In the genomic region with DNA sequence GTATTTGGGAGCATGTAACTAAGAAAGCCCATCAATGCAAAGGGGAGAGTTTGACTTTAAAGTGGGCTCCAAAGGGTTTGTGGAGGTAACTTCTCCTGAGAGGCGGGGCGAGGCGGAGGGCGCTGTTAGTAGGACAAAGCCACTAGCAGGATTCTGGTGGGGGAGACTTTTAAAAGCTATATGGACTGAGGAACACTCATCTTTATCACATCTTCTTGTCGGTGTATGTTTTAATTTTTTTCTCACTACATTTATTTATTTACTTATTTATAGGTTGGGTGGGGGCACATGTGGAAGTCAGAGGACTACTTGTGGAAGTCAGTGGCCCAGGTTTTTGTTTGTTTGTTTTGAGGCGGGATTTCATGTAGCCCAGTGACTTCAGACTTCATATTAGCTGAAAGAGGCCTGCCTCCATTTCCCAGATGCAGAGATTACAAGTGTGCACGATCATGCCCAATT, we compare ENCODE assay signal across 8 mouse cellular contexts. TPM values are rescaled to one million over a fixed set of nuclear protein-coding genes. Genes with fewer than 3 reads are reported as not detected.
DNase-seq lines count a peak whose midpoint lies in the region; ATAC-seq and TF ChIP-seq lines count a peak whose summit lies in the region.

No protein-coding gene starts in this region.

- H3K27ac ChIP-seq in heart, embryonic 15.5 days = peak overlapping the region; percentile 90
- H3K27ac ChIP-seq in ES-E14 (ENCODE audit: insufficient read depth, low read depth, low read length, poor library complexity, severe bottlenecking) = peak overlapping the region; percentile 100
- H3K27ac ChIP-seq in forebrain, embryonic 15.5 days (replicated peaks) = peak overlapping the region; percentile 41
- H3K27ac ChIP-seq in macrophage = peak overlapping the region; percentile 46; the same call in 1 of the 2 replicates

- in situ Hi-C loops in ES-E14 (cut with MboI; ENCODE audit: low sequenced_read_pairs in 2 of 2, unreplicated experiment in 2 of 2) = no loop called here

- peak overlapping the region; percentile 70 for H3K4me2 ChIP-seq in heart, embryonic 15.5 days
- peak overlapping the region; percentile 54 for H3K4me2 ChIP-seq in forebrain, embryonic 15.5 days (replicated peaks)

- H3K9ac ChIP-seq in heart, embryonic 15.5 days = peak overlapping the region; percentile 65
- peak overlapping the region; percentile 96 for H3K9ac ChIP-seq in ES-E14 (ENCODE audit: insufficient read depth, low read depth, low read length, poor library complexity, severe bottlenecking)
- H3K9ac ChIP-seq in forebrain, embryonic 15.5 days (replicated peaks) = peak overlapping the region; percentile 46

- H3K4me3 ChIP-seq in heart, embryonic 15.5 days = peak overlapping the region; percentile 56
- H3K4me3 ChIP-seq in ES-E14 (ENCODE audit: insufficient read depth in 1 of 2, low read depth in 1 of 2, low read length in 2 of 2, poor library complexity in 1 of 2, severe bottlenecking in 1 of 2) (peak overlapping the region; percentile 81 to 92), macrophage (ENCODE audit: inconsistent target) (peak overlapping the region; percentile 49)
- peak overlapping the region; percentile 45 for H3K4me3 ChIP-seq in forebrain, embryonic 15.5 days

- no peaks in the 10 kb centered on the region for H3K79me2 ChIP-seq in macrophage (ENCODE audit: inconsistent target)

- H3K27me3 ChIP-seq in heart, embryonic 15.5 days = no peaks in the 10 kb centered on the region
- 0 out of 2 replicates have a peak, but pooled peaks cover 4% of the 10 kb centered on the region for H3K27me3 ChIP-seq in forebrain, embryonic 15.5 days

- DNase-seq in heart, adult 18-20 months = no peak
- peak; percentile 57 for DNase-seq in ES-E14 (ENCODE audit: low read depth, low spot score)
- no peak for DNase-seq in frontal cortex, postnatal 36 days (ENCODE audit: low spot score in 2 of 2)
- no peak for DNase-seq in adrenal gland, adult 8-10 months
- DNase-seq in right cerebral cortex, adult 2 months (ENCODE audit: low spot score in 2 of 2) = no peak

- H3K36me3 ChIP-seq in heart, embryonic 15.5 days = no peaks in the 10 kb centered on the region
- H3K36me3 ChIP-seq in ES-E14 (ENCODE audit: control insufficient read depth, insufficient read depth, low read length, poor library complexity, severe bottlenecking) (peaks cover 7% of the 10 kb centered on the region), macrophage (ENCODE audit: inconsistent target) (no peaks in the 10 kb centered on the region)
- no peaks in the 10 kb centered on the region for H3K36me3 ChIP-seq in forebrain, embryonic 15.5 days

- no peaks in the 10 kb centered on the region for H3K9me3 ChIP-seq in heart, embryonic 15.5 days (replicated peaks)
- no peaks in the 10 kb centered on the region for H3K9me3 ChIP-seq in ES-E14 (ENCODE audit: control insufficient read depth, insufficient read depth, low read depth, low read length)
- H3K9me3 ChIP-seq in forebrain, embryonic 15.5 days = no peaks in the 10 kb centered on the region

- H3K4me1 ChIP-seq in heart, embryonic 15.5 days (replicated peaks) = peaks cover 10% of the 10 kb centered on the region
- H3K4me1 ChIP-seq in ES-E14 (ENCODE audit: control insufficient read depth in 2 of 2, insufficient read depth in 2 of 2, low read length in 2 of 2, poor library complexity in 1 of 2) = peaks cover 9 to 10% of the 10 kb centered on the region in 2 experiments
- peaks cover 18% of the 10 kb centered on the region; the same call in 1 of the 2 replicates for H3K4me1 ChIP-seq in forebrain, embryonic 15.5 days

- no peak for ATAC-seq in heart, embryonic 15.5 days (replicated peaks; ENCODE audit: insufficient number of reproducible peaks, insufficient read depth, low FRiP score, low read depth)
- ATAC-seq in forebrain, embryonic 15.5 days (replicated peaks) = peak; percentile 6; the same call in 1 of the 2 replicates

- WGBS in heart, embryonic 15.5 days = 28% methylated on average over 7 of the region's 7 CpGs
- 46% methylated on average over 7 of the region's 7 CpGs for WGBS in forebrain, embryonic 15.5 days
- WGBS in macrophage (ENCODE audit: missing documents) = 28% methylated on average over 7 of the region's 7 CpGs

TF ChIP-seq in ES-E14, 5 proteins besides CTCF, POLR2A, EP300 and RAD21:
- TF ChIP-seq MAFK (IDR thresholded peaks at IDR 0.05; ENCODE audit: insufficient read depth, low read depth, low read length) = no peak
- TF ChIP-seq ZNF384 (IDR thresholded peaks at IDR 0.05; ENCODE audit: low read depth, low read length) = no peak
- TF ChIP-seq HCFC1 (IDR thresholded peaks at IDR 0.05; ENCODE audit: borderline replicate concordance, insufficient read depth, low read length) = no peak

RNA-seq across cellular contexts. Expression of a gene that starts 0.3 kb away (rescaled TPM):
- 6.7 and 8.3 TPM in 2 replicates for polyA plus RNA-seq in heart, embryonic 15.5 days (2015; fragmentation: Nextera tagmentation; extraction: Ambion mirVana)
- total RNA-seq in heart, adult 18-20 months (2021) = 1 to 10 TPM; 2.2 to 3.1 TPM
- total RNA-seq in ES-E14 (2012; rRNA removed) = 19.9 and 26.9 TPM in 2 replicates
- polyA plus RNA-seq in forebrain, embryonic 15.5 days (2015; fragmentation: Nextera tagmentation; extraction: Ambion mirVana) = 26.9 and 30.2 TPM in 2 replicates
- total RNA-seq in macrophage (2018; cell fraction: chromatin; rRNA removed) = 1 to 10 TPM in 11 of 26 experiments, under 1 TPM in 7, not detected in 8; 0.52 to 1.8 (median 1.0) TPM
- total RNA-seq in macrophage (2018; cell fraction: cytosol; rRNA removed) = under 1 TPM in 22 of 26 experiments, not detected in 4; 0.09 to 0.74 (median 0.21) TPM
- 1 to 10 TPM in 4 of 26 experiments, under 1 TPM in 11, not detected in 11; 0.22 to 2.5 (median 0.89) TPM for total RNA-seq in macrophage (2018; cell fraction: nucleus; rRNA removed)
- polyA plus RNA-seq in macrophage (2018) = 0.16 to 0.60 TPM (median 0.52 TPM) in 3 replicates
- 10 to 100 TPM in 3 of 4 experiments, 1 to 10 TPM in 1; 8.2 to 19.2 (median 14.6) TPM for total RNA-seq in adrenal gland, adult 8-10 months (2022)

RNA-seq across cellular contexts. Expression of a gene that starts 1.0 kb away (rescaled TPM):
- 0.06 TPM in 1 of 2 replicates, not detected in the other for polyA plus RNA-seq in heart, embryonic 15.5 days (2015; fragmentation: Nextera tagmentation; extraction: Ambion mirVana)
- total RNA-seq in heart, adult 18-20 months (2021) = not detected
- 62.5 and 93.1 TPM in 2 replicates for total RNA-seq in ES-E14 (2012; rRNA removed)
- polyA plus RNA-seq in forebrain, embryonic 15.5 days (2015; fragmentation: Nextera tagmentation; extraction: Ambion mirVana) = not detected in 2 replicates
- total RNA-seq in macrophage (2018; cell fraction: chromatin; rRNA removed) = not detected
- total RNA-seq in macrophage (2018; cell fraction: cytosol; rRNA removed) = not detected
- not detected for total RNA-seq in macrophage (2018; cell fraction: nucleus; rRNA removed)
- polyA plus RNA-seq in macrophage (2018) = not detected in 3 replicates
- not detected for total RNA-seq in adrenal gland, adult 8-10 months (2022)

RNA-seq across cellular contexts. Expression of a gene that starts 35.6 kb away (rescaled TPM):
- 10.9 and 14.4 TPM in 2 replicates for polyA plus RNA-seq in heart, embryonic 15.5 days (2015; fragmentation: Nextera tagmentation; extraction: Ambion mirVana)
- total RNA-seq in heart, adult 18-20 months (2021) = 1 to 10 TPM; 6.2 to 7.3 TPM
- total RNA-seq in ES-E14 (2012; rRNA removed) = 8.4 and 8.8 TPM in 2 replicates
- polyA plus RNA-seq in forebrain, embryonic 15.5 days (2015; fragmentation: Nextera tagmentation; extraction: Ambion mirVana) = 21.0 and 21.5 TPM in 2 replicates
- 1 to 10 TPM in 22 of 26 experiments, under 1 TPM in 4; 0.61 to 6.3 (median 2.7) TPM for total RNA-seq in macrophage (2018; cell fraction: chromatin; rRNA removed)
- total RNA-seq in macrophage (2018; cell fraction: cytosol; rRNA removed) = 1 to 10 TPM in 25 of 26 experiments, under 1 TPM in 1; 0.89 to 5.8 (median 4.2) TPM
- total RNA-seq in macrophage (2018; cell fraction: nucleus; rRNA removed) = 1 to 10 TPM in 24 of 26 experiments, under 1 TPM in 2; 0.78 to 6.9 (median 3.5) TPM
- 1.9 to 4.8 TPM (median 3.4 TPM) in 3 replicates for polyA plus RNA-seq in macrophage (2018)
- total RNA-seq in adrenal gland, adult 8-10 months (2022) = 10 to 100 TPM; 12.0 to 15.5 (median 12.9) TPM

RNA-seq across cellular contexts. Expression of a gene that starts 45.4 kb away (rescaled TPM):
- 0.38 and 0.48 TPM in 2 replicates for polyA plus RNA-seq in heart, embryonic 15.5 days (2015; fragmentation: Nextera tagmentation; extraction: Ambion mirVana)
- under 1 TPM in 1 of 2 experiments, not detected in 1; 0.13 TPM for total RNA-seq in heart, adult 18-20 months (2021)
- 4.7 and 4.9 TPM in 2 replicates for total RNA-seq in ES-E14 (2012; rRNA removed)
- polyA plus RNA-seq in forebrain, embryonic 15.5 days (2015; fragmentation: Nextera tagmentation; extraction: Ambion mirVana) = 1.3 and 1.7 TPM in 2 replicates
- 10 to 100 TPM in 1 of 26 experiments, 1 to 10 TPM in 4, under 1 TPM in 18, not detected in 3; 0.16 to 12.4 (median 0.41) TPM for total RNA-seq in macrophage (2018; cell fraction: chromatin; rRNA removed)
- 1 to 10 TPM in 15 of 26 experiments, under 1 TPM in 11; 0.21 to 3.3 (median 1.2) TPM for total RNA-seq in macrophage (2018; cell fraction: cytosol; rRNA removed)
- total RNA-seq in macrophage (2018; cell fraction: nucleus; rRNA removed) = 10 to 100 TPM in 1 of 26 experiments, 1 to 10 TPM in 19, under 1 TPM in 6; 0.56 to 17.0 (median 3.6) TPM
- polyA plus RNA-seq in macrophage (2018) = 0.14 to 0.56 TPM (median 0.25 TPM) in 3 replicates
- total RNA-seq in adrenal gland, adult 8-10 months (2022) = under 1 TPM in 3 of 4 experiments, not detected in 1; 0.06 to 0.13 (median 0.09) TPM

Comparison
In these comparisons a context has a peak if more than half of its experiments do, and no peak if none do; other contexts are left out.
1. H3K27ac ChIP-seq: peak in every context shown above with its lines; median percentile 100 in ES-E14; 90 in heart, embryonic 15.5 days; 46 in macrophage; 41 in forebrain, embryonic 15.5 days.
2. H3K9ac ChIP-seq: peak in every context shown above with its lines; median percentile 96 in ES-E14; 65 in heart, embryonic 15.5 days; 46 in forebrain, embryonic 15.5 days.
3. RNA of a gene that starts 1.0 kb away (total RNA-seq): 62.5 to 93.1 TPM in ES-E14; not detected in heart, adult 18-20 months and not detected in adrenal gland, adult 8-10 months; every median in the first group is over 10 times any median in the second.
4. Peak in every context shown above with its lines, with median percentiles within 50 percentile points of each other: H3K4me3 ChIP-seq.